Mouse (Mus musculus): ENCODE data around the gene Zfand3. TPM values are rescaled to one million over a fixed set of nuclear protein-coding genes. Genes with fewer than 3 reads are reported as not detected.

Gene Zfand3
- total RNA-seq, 2 experiments from 2014 or later, result 114 to 122 TPM

GRCm38 (mm10) chr17:29994459-29994858, 10.1 kb upstream of the Zfand3 start:
- no peak for DNase-seq (ENCODE audit: low spot score in 2 of 2)
- intact Hi-C loops (cut with DNase I), result no loop called here

DNA sequence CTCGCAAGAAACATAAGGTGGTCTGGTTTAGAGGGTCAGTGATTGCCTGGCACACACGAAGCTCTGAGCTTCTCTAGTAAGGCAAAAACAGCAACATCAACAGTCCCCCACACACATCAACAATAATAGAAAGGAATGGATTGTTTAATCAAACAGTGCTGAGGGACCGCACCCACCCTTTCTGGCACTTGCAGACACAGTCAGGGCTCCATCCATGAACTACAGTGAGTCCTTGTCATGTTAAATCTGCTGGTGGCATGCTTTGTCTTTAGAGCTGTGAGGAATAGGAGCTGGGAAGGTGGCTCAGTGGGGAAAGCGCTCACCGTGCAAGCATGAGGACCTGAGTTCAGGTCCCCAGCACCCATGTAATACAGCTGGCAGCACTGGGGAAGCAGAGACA, 8.5 kb upstream of the Zfand3 start:
- DNase-seq (ENCODE audit: low spot score in 2 of 2), result no peak
- intact Hi-C loops (cut with DNase I), result no loop called here

- no peak for DNase-seq (ENCODE audit: low spot score in 2 of 2)
- intact Hi-C loops (cut with DNase I), result no loop called here
These were observed 6.8 kb upstream of the Zfand3 start for GRCm38 (mm10) chr17:29997726-29998125.

DNA sequence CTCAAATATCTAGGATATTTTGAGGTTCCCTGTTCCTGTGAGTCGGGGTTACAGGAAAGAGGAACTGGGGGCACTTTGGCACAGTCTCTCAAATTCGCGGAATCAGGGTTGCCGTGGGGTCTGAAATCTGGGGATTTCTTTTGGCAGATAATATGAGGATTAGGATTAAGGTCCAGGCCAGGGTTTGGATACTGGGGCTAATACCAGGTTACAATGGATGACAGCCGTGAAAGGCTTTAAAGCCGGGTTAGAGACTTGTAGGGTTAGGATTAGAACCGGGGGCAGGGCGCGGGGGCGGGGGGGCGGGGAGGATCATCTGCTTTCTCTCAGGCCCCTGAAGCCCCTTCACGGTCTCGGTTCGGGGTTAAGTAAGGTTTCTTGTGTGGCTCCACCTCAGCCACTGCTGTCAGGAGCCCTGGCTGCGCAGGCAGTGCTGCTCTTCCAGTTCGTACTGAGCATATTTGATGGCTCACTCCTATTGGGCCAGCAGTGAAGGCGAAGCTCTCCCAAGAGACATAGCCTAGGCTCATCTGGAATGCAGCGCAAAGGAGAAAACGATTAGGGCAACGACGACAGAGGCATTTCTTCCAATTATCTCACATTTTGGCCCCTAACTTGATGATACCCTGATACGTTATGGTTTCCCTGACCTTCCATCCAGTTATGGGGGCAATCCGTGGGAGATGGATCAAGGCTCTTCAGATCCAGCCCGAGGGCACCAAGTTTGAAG, 5.8 kb upstream of the Zfand3 start:
- no peak for DNase-seq (ENCODE audit: low spot score in 2 of 2)
- intact Hi-C loops (cut with DNase I), result no loop called here

GRCm38 (mm10) chr17:30005103-30005443, 540 bp downstream of the Zfand3 start:
- intact Hi-C loops (cut with DNase I), result loop anchor here (5.0 kb wide), 1 partner anchor 192 kb away; no protein-coding TSS in a partner anchor
- no peak for DNase-seq (ENCODE audit: low spot score in 2 of 2)

GRCm38 (mm10) chr17:30005451-30005941, 963 bp downstream of the Zfand3 start:
- intact Hi-C loops (cut with DNase I), result loop anchor here (5.0 kb wide), 1 partner anchor 192 kb away; no protein-coding TSS in a partner anchor
- DNase-seq (ENCODE audit: low spot score in 2 of 2), result no peak

DNA sequence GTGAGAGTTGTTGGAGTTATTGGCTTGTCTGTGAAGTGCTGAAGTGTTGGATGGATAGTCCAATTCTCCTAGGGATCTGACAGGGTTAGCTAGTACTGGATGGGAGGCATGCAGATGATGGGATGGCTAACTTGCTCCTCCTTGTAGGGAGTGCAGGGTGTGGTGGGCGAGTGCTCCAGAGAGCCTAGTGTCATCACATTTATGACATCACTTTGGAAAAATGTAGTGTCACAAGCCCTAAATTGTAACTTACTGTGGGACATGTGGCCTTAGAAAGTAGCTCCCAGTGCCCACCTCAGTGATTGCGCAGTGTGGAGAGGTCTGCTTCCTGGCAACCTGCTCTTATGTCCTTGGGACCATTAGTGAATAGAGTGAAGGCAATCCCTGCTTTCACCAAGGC, 2.3 kb downstream of the Zfand3 start:
- no peak for DNase-seq (ENCODE audit: low spot score in 2 of 2)
- intact Hi-C loops (cut with DNase I), result loop anchor here (5.0 kb wide), 1 partner anchor 190 kb away; no protein-coding TSS in a partner anchor

DNA sequence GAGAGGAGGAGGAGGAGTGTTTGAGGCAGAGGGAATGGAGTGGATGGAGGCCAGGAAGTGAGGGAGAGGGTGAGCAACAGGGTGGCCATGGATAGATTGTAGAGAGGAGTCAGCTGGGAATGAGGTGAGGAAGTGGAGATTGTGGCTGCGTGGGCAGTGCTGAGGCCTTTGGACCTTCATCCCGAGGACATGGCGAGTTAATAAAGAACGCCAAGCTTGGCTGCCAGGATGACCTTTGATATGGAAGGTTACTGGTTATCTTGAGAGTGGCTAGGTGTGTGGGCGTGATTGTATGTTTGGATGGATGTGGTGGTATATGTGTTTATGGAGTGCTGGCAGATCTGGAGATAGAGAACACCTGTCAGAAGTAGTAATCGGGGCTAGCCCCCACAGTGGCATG, 3.4 kb downstream of the Zfand3 start:
- intact Hi-C loops (cut with DNase I), result loop anchor here (5.0 kb wide), 1 partner anchor 189 kb away; no protein-coding TSS in a partner anchor
- DNase-seq (ENCODE audit: low spot score in 2 of 2), result no peak

- intact Hi-C loops (cut with DNase I), result loop anchor here (5.0 kb wide), 1 partner anchor 189 kb away; no protein-coding TSS in a partner anchor
- DNase-seq (ENCODE audit: low spot score in 2 of 2), result no peak
These were observed 3.9 kb downstream of the Zfand3 start for GRCm38 (mm10) chr17:30008392-30008791.

DNA sequence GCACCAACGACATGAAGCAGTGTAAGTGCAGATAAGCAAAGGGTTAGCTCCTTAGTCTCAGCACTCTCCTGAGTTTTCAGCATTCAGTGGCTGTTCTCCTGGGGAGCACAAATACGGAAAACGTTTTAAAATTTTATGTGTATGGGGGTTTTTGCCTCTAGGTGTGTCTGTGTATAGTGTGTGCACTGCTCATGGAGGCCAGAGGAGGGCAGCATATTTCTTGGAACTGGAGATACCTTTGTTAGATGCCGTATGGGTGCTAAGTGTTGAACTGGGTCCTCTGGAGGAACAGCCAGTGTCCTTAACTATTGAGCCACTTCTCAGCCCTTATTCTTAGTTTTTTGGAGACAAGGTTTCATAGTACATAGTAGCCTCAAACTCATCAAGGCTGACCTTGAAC, 10.1 kb downstream of the Zfand3 start:
- intact Hi-C loops (cut with DNase I), result loop anchor here (5.0 kb wide), 1 partner anchor 88 kb away; no protein-coding TSS in a partner anchor

GRCm38 (mm10) chr17:30018927-30019610, 14.5 kb downstream of the Zfand3 start:
- intact Hi-C loops (cut with DNase I), result loop anchor here (5.0 kb wide), 1 partner anchor 83 kb away; no protein-coding TSS in a partner anchor
- no peak for DNase-seq (ENCODE audit: low spot score in 2 of 2)

More for the DNA sequence above, 10.1 kb downstream of the Zfand3 start:
- DNase-seq (ENCODE audit: low spot score in 2 of 2), result no peak

- intact Hi-C loops (cut with DNase I), result loop anchor here (5.0 kb wide), 1 partner anchor 82 kb away; no protein-coding TSS in a partner anchor
- DNase-seq (ENCODE audit: low spot score in 2 of 2), result no peak
These were observed 15.4 kb downstream of the Zfand3 start for GRCm38 (mm10) chr17:30019942-30020341.

GRCm38 (mm10) chr17:30024651-30025050, 20.1 kb downstream of the Zfand3 start:
- peak; percentile 58 to 70 for DNase-seq (ENCODE audit: low spot score in 2 of 2)
- intact Hi-C loops (cut with DNase I), result loop anchor here (1.0 kb wide), 1 partner anchor 49 kb away; no protein-coding TSS in a partner anchor

DNA sequence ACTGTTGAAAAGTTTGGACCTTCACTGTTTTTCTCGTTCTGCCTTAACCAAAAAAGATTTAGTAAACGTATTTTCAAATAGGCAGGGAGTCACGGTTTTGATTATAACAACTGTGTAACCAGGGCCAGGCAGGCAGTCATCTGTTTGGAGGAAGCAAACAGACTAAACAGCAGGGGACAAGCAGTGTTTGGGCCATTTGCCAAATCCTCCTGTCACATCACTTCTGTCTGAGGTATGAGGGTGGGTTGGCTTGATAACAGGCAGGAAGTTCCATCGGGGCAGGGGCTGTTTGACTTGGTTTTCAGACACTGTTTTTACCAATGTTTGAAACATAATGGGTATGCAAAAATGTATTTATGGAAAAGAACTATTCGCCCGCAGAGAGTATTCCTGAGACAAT, 22.1 kb downstream of the Zfand3 start:
- DNase-seq (ENCODE audit: low spot score in 2 of 2), result no peak
- intact Hi-C loops (cut with DNase I), result no loop called here

GRCm38 (mm10) chr17:30027343-30028029, 23.0 kb downstream of the Zfand3 start:
- intact Hi-C loops (cut with DNase I), result no loop called here
- no peak for DNase-seq (ENCODE audit: low spot score in 2 of 2)

- intact Hi-C loops (cut with DNase I), result no loop called here
- DNase-seq (ENCODE audit: low spot score in 2 of 2), result no peak
These were observed 25.2 kb downstream of the Zfand3 start for GRCm38 (mm10) chr17:30029633-30030226.

DNA sequence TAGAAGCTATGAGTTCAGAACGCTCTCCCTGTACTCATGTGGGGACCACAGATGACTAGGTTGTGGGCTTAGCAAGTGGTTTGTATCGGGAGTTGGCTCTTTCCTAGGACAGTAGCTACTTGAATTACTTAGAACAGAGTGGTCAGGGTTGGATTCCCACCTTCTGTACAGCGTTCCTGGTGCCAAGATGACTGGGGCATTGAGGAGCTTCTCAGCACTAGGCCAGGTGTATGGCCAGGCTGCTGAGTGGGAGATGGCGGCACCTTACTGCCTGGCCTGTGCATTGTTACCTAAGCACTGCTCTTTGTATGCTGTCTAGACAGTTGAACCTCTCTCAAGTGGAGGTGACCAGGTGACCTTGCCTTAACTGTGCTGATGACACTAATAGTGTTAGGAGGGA, 28.3 kb downstream of the Zfand3 start:
- intact Hi-C loops (cut with DNase I), result no loop called here
- no peak for DNase-seq (ENCODE audit: low spot score in 2 of 2)

- DNase-seq (ENCODE audit: low spot score in 2 of 2), result no peak
- intact Hi-C loops (cut with DNase I), result no loop called here
These were observed 29.5 kb downstream of the Zfand3 start for GRCm38 (mm10) chr17:30033991-30034390.

- DNase-seq (ENCODE audit: low spot score in 2 of 2), result no peak
- intact Hi-C loops (cut with DNase I), result no loop called here
These were observed 30.9 kb downstream of the Zfand3 start for GRCm38 (mm10) chr17:30035216-30036005.
